Mouse (Mus musculus): ENCODE data around the gene Dis3l. TPM values are rescaled to one million over a fixed set of nuclear protein-coding genes. Genes with fewer than 3 reads are reported as not detected.
"Not testable (repeated sequence)": the region's sequence is repeated elsewhere in the genome, so short reads cannot be mapped to it uniquely, and the experiment has no call there.

Gene Dis3l
- total RNA-seq, 4 experiments from 2014 or later, result 22.4 to 29.0 (median 24.4) TPM

DNA sequence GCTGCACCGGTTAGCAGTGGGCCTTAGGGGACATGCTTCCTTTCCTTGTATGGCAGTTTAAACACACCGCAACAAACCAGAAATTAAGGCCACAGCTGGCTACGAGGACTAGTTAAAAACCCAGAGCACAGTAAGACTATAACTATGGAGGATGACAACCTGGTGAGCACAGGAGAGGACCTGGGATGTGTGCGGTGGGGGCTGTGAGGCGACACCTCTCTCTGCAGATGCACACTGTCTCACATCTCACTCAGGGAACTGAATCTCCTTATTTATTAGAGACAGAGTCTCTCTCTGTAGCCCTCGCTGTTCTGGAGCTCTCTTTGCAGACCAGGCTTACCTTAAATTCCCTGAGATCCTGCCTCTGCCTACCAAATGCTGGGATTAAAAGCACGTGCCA is 17.1 kb downstream of the Dis3l start:
- DNase-seq (ENCODE audit: low spot score in 2 of 2), result no peak

DNA sequence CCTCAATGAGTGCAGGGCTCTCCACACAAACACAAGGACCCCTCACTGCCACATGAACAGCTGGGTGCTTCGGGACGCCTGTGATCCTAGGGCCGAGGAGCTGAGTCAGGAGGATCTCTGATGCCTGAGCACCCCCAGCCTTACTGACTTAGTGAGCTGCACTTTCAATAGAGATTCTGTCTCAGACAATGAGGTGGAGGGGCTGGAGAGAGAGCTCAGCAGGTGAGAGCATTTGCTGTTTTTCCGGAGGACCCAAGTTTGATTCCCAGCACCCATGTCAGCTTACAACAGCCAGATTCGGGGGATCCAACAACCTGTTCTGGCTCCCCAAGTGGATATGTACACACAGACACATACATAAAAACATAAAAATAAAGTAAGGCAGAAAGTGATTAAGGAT is 24.1 kb downstream of the Dis3l start:
- DNase-seq (ENCODE audit: low spot score in 2 of 2), result no peak

DNA sequence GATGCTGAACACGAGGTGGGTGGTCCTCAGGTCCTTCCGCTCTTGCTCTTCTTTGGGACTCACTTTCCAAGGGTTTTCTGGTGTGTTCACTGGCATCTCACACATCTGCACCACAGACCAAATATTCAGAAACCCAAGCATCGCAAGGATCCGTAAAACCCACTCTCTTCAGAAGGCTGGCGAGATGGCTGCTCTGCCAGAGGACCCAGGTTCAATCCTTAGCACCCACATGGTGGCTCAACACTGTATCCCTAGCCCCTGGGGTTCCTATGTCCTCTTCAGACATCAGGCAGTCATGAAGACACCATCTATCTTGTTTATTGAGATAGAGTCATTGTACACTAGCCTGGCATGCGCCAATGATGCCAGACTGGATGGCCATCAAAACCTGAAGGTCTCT is 26.4 kb downstream of the Dis3l start:
- no peak for DNase-seq (ENCODE audit: low spot score in 2 of 2)

DNA sequence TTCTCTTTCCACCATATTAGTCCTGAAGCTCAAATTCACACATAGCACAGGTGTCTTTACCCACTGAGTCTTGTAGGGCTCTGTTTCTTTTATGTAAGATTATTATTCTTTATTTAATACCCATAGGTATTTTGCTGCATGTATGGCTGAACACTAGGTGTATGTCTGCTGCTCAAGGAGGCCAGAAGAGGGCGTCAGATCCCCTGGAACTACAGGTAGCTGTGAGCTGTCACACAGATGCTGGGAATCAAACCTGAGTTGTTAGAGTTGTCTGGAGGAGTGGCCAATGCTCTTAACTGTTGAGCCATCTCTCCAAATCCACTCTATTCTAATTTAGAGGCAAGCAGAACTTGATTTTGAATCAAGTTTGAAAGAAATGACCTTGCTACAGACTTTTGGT is 29.0 kb downstream of the Dis3l start:
- DNase-seq (ENCODE audit: low spot score in 2 of 2), result no peak

DNA sequence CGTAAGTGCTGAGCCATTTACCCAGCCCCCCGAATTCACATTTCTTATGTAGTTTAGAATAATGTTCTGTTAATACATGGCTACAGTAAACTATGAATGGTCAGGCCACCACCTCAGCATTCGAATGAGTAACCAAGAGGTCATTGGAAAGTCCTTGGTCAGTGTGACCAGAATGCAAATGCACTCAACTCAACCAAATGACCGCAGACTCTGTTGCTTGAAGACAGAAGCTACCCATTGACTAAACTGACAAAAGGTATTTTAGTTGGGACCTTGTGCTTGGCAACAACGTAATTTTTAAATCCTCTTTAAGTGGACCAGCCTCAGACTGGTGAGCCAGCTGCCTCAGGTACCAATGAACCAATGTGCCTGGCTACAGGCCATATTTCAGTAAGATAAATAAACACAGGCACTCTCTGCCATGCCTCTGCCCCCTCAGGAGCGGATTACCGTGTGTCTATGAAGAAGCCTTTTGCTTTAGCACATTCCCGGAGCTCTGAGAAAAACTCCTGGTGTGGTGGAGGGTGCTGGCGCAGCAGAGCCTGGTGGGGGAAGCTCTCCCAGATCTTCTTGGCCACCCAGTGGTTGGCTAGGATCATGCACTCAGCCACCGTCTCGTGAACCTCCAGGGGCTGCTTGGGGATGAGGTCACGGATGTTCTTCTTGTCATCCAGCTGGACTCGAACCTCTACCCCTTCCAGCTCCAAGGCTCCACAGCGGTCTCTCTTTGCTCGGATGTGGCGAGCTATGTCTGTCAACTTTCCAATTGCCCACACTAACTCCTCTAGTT is 29.9 kb downstream of the Dis3l start:
- DNase-seq (ENCODE audit: low spot score in 2 of 2), result no peak

DNA sequence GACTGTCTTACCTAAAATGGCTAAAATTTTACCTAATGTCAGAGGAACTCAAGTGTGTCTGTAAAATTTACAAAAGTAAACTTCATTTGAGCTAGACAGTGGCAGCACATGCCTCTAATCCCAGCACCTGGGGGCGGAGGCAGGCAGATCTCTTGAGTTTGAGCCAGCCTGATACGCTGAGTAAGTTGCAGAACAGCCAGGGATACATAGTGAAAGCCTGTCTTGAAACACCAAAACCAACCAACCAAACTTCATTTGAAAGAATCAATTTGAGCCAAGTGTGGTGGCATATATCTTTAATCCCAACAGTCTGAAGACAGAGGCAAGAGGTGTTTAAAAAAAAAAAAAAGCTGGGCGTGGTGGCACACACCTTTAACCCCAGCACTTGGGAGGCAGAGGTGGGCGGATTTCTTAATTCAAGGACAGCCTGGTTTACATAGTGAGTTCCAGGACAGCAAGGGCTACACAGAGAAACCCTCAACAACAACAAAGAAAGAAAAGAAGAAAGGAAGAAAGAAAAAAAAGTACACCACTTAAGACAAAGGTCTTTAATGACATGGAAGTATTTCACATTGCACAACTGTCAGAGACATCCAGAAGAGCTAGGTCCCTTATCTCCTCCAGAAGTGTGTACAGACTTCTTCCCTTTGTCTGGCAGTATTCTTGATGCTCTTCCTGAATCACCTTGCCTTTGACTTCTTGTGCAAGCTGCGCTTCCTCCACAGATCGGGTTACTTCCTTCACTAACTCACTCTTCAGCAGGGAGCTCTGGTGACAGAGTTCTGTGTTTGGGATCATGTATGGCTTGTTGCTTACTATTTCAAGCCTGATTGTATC is 34.4 kb downstream of the Dis3l start:
- DNase-seq (ENCODE audit: low spot score in 2 of 2), result no peak

DNA sequence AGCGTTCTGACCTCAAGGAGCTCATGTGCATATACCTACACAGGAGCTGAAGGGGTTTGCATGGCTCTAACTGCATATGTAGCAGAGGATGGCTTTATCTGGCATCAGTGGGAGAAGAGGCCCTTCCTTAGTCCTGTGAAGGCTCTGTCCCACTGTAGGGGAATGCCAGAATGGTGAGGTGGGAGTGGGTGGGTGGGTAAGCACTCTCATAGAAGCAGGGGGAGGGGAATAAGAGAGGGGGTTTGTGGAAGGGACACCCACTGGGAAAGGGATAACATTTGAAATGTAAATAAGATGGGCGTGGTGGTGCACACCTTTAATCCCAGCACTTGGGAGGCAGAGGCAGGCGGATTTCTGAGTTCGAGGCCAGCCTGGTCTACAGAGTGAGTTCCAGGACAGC is 38.0 kb downstream of the Dis3l start:
- DNase-seq (ENCODE audit: low spot score in 2 of 2), result not testable (repeated sequence)

DNA sequence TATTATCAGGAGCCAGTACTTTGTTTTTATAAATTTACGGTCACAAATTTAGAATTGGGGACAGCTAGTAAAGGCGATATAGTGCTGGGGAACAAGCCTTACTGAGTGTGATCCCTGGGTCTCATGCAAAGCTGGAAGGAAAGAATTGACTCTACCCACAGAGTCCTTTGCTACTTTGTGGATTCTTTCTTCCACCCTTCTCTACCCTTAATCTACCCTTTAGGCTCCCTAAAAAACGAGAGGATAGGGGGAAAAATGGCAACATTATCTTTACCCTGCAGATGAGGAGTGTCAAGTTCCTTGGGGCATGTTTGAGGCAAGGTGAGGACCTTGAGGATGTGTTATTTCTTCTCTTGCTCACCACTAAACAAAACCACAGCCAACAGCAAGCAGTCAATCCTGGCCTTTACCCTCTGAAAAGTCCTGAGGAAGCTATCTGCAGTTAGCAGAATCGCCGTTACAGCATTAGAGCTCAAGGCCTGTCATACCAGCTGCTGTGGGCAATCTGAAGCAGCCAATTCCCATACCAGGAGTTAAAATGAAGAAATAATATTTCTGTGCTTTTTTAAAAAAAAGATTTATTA is 58.6 kb downstream of the Dis3l start:
- no peak for DNase-seq (ENCODE audit: low spot score in 2 of 2)

DNA sequence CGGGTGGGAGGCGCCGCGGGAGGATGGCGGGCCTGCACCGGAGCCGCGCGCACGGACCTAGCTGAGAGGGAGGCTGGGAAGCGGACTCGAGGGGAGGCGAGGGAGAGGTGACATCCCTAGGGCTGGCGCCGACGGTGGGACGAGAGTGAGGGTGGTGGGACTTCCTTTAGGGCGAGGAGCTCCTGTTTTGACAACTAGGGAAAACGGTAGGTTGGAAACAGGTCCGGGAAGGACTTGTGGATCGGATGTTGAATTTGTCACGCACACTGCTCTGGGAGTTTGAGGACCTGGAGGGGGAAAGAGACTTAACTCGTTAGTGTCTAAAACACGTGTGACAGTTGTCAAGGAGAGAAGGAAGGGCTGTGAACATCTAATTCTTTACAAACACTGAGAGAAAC is 59.3 kb downstream of the Dis3l start:
- no peak for DNase-seq (ENCODE audit: low spot score in 2 of 2)

DNA sequence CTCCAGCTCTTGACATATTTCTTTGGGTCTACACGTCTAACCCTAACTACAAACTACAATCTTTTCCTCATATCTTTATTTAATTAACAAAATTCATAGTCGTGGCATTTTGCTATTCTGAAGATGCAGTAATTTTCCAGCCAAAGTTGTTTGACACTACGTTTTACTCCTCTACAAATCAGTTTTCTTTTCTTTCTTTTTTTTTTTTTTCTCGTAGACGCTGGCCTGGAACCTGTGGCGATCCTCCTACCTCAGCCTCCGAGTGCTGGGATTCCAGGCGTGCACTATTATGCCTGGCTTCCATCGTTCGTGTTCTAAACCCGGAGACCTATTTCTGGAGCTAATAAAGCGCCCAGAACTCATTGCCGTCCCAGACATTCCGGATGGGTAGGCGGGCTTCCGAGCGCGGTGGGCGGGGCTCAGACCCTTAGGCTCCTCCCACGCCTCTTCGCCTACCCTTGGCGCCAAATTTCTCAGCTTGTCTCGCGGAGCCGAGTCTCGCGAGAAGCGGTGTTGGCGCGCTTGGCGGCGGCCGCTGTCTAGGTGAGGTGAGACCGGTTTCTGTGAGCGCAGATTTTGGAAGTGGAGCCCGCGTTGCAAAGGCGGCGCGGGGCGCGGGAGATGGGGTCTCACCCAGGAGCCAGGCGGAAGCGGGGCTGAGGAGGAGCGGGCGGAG is 59.8 kb downstream of the Dis3l start, which contains the start of gene Tipin:
Gene Tipin (plus strand): TSS at position 477 of the 676 bp plus-strand sequence.
- DNase-seq (ENCODE audit: low spot score in 2 of 2), result peak; percentile 92 to 94

DNA sequence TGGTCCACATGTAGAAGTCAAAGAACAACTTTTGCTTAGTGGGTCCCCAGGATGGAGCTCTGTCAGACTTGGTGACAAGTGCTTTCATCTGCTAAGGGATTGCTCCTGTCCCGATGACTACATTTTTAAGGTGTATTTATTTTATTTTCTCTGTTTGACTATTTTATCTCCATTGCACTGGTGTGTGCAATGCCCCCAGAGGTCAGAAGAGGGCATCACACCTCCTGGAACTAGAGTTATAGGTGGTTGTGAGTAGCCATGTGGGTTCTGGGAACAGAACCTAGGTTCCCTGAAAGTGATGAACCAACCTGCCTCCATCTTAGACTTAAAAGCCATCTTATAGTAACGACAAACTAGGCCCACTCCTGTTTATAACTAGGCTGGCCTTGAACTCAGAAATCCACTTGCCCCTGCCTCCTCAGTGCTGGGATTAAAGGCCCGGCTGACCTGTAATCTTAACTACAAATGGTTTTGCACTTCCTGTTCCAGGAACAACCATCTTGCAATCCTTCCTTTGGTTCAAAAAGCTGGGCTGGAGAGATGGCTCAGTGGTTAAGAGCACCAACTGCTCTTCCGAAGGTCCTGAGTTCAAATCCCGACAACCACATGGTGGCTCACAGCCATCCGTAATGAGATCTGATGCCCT is 62.3 kb downstream of the Dis3l start:
- no peak for DNase-seq (ENCODE audit: low spot score in 2 of 2)

DNA sequence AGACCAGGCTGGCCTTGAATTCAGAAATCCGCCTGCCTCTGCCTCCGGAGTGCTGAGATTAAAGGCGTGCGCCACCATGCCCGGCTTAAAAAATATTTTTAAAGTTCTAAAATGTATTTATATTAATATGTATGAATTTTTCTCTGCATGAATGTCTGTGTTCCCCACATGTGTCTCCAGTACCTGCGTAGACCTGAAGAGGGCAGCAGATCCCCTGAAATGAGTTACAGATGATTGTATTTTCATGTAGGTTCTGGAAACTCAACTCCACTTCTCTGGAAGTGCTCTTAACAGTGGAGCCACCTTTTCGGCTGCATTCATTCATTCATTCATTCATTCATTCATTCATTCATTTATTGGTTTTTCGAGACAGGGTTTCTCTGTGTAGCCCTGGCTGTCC is 63.4 kb downstream of the Dis3l start:
- peak; percentile 23 to 38 for DNase-seq (ENCODE audit: low spot score in 2 of 2)

DNA sequence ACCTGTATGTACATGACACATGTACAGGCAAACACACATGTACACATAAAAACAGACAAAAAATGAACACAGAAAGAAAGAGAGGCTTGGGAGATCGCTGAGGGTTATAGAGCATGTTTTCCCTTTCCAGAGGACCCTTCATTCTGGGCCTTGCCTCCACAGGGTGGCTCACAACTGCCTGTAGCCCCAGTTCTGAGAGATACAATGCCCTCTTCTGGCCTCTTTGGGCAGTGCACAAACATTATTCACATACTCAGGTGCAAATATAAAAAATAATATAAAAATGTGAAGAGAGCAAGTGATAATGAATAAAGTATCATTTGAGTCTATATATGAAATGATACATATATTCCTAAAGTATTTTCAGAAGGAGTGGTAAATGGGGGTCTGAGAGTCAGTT is 66.2 kb downstream of the Dis3l start:
- DNase-seq (ENCODE audit: low spot score in 2 of 2), result no peak

DNA sequence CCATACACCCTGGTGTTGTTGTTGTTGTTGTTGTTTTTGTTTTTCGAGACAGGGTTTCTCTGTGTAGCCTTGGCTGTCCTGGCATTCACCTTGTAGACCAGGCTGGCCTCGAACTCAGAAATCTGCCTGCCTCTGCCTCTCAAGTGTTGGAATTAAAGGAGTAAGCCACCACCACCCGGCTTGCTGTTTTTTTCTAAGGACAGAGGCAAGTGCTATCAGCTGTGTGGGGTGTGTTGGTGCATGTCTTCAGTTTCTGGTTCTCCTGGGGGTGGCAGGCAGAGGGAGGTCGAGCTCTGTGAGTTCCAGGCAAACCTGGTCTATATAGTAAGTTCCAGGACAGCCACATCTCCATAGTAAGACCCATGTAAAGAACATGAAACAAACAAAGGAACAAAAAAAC is 66.8 kb downstream of the Dis3l start:
- no peak for DNase-seq (ENCODE audit: low spot score in 2 of 2)

DNA sequence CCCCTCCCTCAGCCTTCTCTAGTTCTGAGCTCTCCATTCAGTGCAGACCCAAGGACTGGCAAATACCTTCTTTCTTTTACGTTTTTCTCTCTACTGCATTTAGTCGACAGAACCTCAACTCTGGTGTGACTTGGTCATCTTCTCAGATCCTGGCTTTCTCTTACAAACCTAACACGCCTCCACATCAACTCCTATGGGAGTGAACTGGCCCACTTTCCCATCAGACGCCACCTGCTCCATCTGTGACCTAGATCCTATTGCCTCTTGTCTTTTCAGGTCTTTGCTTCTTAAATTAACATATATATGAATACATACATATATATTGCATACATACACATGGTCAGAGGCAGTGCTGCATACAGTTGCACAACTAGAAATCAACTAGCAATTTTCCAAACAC is 67.3 kb downstream of the Dis3l start:
- no peak for DNase-seq (ENCODE audit: low spot score in 2 of 2)

DNA sequence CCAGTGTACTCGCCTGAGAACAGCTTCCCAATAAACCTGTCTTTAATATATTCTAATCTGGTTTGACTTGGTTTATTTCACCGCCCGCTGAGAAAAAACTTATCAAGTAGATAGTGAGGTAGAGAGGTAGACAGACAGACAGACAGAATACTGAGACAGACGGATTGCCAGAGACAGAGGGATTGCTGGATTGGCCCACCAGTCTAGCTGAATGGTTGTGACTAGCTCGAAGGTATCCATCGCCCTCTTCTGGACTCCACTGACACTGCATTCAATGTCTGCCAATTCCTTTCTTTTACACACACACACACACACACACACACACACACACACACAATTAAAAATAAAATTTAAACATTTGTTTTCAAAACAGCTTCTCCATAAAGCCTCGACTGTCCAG is 68.5 kb downstream of the Dis3l start:
- DNase-seq (ENCODE audit: low spot score in 2 of 2), result peak; percentile 12 to 28

DNA sequence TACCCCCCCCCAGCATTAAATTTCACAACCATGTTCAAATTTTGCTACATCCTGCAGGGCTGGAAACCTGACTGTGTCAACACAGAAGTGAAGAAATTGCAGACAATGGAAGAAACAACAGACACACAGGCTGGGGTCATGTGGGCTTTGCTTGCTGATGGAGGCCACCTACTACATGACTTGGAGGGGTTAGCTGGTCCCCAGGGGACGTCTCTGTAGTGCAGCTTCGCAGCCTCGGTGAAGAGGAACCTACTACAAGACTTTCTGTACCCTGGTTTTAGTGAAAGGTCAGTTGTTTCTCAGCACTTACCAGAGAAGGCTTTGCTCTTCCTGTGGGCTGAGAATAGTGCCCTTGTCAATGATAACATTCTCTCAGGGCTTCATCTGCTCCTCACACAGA is 69.8 kb downstream of the Dis3l start:
- DNase-seq (ENCODE audit: low spot score in 2 of 2), result no peak

DNA sequence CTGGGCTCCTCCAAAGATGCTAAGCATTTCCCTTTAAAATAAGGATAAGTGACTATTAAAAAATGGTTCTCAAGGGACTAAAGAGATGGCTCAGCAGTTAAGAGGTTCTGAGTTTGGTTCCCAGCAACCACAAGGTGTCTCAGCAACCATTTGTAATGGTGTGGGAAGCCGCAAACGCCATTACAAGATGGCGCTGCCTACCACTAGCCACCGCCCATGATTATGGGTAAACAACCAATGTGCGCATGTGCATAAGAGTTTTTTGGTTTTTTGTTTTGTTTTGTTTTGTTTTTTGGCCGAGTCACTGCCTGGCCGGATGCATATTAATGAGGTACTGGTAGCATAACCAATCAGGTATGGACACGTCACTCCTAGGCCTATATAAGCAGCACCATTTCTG is 72.3 kb downstream of the Dis3l start:
- DNase-seq (ENCODE audit: low spot score in 2 of 2), result not testable (repeated sequence)

DNA sequence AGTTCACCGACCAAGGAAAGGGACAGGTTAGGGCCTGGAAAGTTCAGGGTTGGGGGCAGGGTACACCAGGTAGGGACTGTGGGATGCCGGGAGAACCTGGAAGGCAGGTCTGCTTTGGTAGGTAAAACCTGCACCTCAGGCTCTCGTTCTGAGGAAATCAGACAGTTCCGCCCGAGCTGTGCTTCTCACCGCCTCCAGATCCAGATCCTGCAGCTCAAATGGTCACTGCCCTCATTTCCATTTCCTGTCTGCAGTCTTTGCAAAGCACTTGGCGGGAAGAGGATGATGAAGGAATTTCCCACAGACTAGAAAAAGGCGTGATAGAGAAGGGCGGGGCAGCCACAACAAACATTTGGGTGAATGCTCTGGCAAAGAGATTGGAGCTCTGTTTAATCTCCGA is 72.9 kb downstream of the Dis3l start:
- DNase-seq (ENCODE audit: low spot score in 2 of 2), result no peak

DNA sequence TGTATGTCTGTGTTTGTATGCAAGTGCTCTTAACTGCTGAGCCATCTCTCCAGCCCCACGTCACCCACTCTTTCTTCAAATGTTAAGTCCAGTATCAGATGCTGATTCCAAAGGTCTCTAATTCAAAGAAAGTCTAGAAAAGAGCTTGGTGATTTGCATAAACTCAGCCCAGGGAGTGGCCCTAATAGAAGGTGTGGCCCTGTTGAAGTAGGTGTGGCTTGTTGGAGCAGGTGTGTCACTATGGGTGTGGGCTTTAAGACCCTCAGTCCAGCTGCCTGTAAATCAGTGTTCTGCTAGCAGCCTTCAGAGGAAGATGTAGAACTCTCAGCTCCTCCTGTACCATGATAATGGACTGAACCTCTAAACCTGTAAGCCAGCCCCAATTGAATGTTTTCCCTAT is 73.9 kb downstream of the Dis3l start:
- no peak for DNase-seq (ENCODE audit: low spot score in 2 of 2)

DNA sequence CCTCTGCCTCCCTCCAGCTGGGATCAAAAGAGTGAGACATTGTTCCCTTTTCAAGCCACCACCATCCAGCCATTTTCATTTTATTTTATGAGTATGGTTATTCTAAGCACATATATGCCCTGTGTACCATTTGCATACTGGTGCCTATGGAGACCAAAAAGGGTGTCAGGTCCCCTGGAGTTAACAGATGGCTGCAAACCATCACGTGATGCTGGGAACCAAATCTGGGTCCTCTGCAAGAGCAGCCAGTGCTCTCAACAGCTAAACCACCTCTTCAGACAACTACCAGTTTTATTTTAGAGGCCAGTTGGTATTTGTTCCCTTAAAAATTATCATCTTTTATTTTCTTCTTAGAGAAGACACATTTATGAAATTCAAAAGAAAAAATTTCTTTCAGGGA is 76.3 kb downstream of the Dis3l start:
- no peak for DNase-seq (ENCODE audit: low spot score in 2 of 2)
